23 mouse cellular contexts compared by ENCODE assay signal in the genomic region with DNA sequence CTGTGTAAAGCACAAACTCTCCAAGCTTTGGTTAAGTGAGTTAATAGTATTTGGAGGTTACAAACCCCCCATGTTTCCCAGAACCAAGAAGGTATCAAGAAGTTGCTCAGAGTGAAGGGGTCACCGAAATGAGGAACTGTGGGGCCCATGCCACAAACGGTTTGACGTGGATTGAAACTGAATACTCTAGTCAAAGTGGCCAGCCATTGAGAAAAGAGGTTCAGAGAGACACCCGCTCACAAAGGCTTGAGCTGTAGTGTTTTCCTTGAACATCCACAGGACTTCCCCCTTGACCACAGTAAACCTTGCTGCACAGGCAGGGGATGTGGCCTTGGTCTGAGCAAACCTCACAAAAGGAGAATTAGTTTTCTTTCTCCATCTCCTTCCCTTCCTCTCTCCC. TPM values are rescaled to one million over a fixed set of nuclear protein-coding genes. Genes with fewer than 3 reads are reported as not detected.
DNase-seq lines count a peak whose midpoint lies in the region; ATAC-seq and TF ChIP-seq lines count a peak whose summit lies in the region.
"Had no signal": no experiment of that assay in that cellular context is flagged by ENCODE, and none has a peak within 500 bp of the region (broad histone marks: within the 10 kb centered on the region; RNA-seq: fewer than 3 reads in every experiment).

No protein-coding gene starts in this region.

- TF ChIP-seq CTCF in CH12.LX (conservative IDR thresholded peaks at IDR 0.05 in 1 of 2, IDR thresholded peaks at IDR 0.05 in 1 of 2; ENCODE audit: low read depth in 2 of 2, low read length in 2 of 2) = no peak

- no peak overlapping the region for H3K9ac ChIP-seq in CH12.LX (ENCODE audit: insufficient read depth, low read depth)
- no peak overlapping the region for H3K9ac ChIP-seq in forebrain, embryonic 11.5 days (ENCODE audit: low read length)
- H3K9ac ChIP-seq: embryonic facial prominence, embryonic 12.5 days; forebrain, embryonic 12.5 days had no signal

- peak; percentile 94 for ATAC-seq in granulocyte monocyte progenitor cell, adult 5-6 weeks (replicated peaks; ENCODE audit: poor library complexity, severe bottlenecking)
- peak; percentile 47 for ATAC-seq in megakaryocyte, adult 5-6 weeks (ENCODE audit: poor library complexity, severe bottlenecking)
- ATAC-seq in forebrain, embryonic 11.5 days (replicated peaks; ENCODE audit: low FRiP score) = no peak
- ATAC-seq: CD4-positive, CD25-positive, alpha-beta regulatory T cell, adult 4 months; forebrain, embryonic 14.5 days; forebrain, embryonic 16.5 days had no signal

- no peaks in the 10 kb centered on the region for H3K9me3 ChIP-seq in CH12.LX (replicated peaks; ENCODE audit: low read length)
- H3K9me3 ChIP-seq in forebrain, embryonic 11.5 days (ENCODE audit: control insufficient read depth, low read length) = no peaks in the 10 kb centered on the region
- H3K9me3 ChIP-seq: embryonic facial prominence, embryonic 10.5 days; embryonic facial prominence, embryonic 12.5 days; forebrain, embryonic 12.5 days had no signal

- WGBS in forebrain, embryonic 11.5 days = 91% methylated on average over 4 of the region's 4 CpGs

- H3K27me3 ChIP-seq in CH12.LX (replicated peaks) = no peaks in the 10 kb centered on the region
- no peaks in the 10 kb centered on the region for H3K27me3 ChIP-seq in forebrain, embryonic 11.5 days (ENCODE audit: control insufficient read depth, insufficient read depth, low read length)
- H3K27me3 ChIP-seq: embryonic facial prominence, embryonic 12.5 days; forebrain, embryonic 12.5 days had no signal

- no peak for TF ChIP-seq RAD21 in CH12.LX (IDR thresholded peaks at IDR 0.05; ENCODE audit: low read depth, low read length)

- dilution Hi-C loops in CH12.LX (cut with MboI; ENCODE audit: extremely low pct_ligation_motif_present, extremely low pct_unique_long_range_greater_than_20kb, low sequenced_read_pairs) = no loop called here

- peaks cover 0 to 17% of the 10 kb centered on the region in 2 experiments for H3K36me3 ChIP-seq in CH12.LX (replicated peaks in 1 of 2; ENCODE audit: control insufficient read depth in 1 of 2, insufficient read depth in 1 of 2, low read length in 1 of 2)
- H3K36me3 ChIP-seq in forebrain, embryonic 11.5 days (ENCODE audit: control insufficient read depth, insufficient read depth, low read length) = no peaks in the 10 kb centered on the region
- H3K36me3 ChIP-seq: embryonic facial prominence, embryonic 12.5 days had no signal

- 0 out of 2 replicates have a peak overlapping the region, but pooled peaks have one; percentile 1 for H3K4me2 ChIP-seq in CH12.LX (ENCODE audit: insufficient read depth, low read depth, poor library complexity, severe bottlenecking)
- H3K4me2 ChIP-seq in forebrain, embryonic 11.5 days (ENCODE audit: low read depth, low read length, severe bottlenecking) = no peak overlapping the region
- H3K4me2 ChIP-seq: embryonic facial prominence, embryonic 12.5 days; forebrain, embryonic 12.5 days had no signal

- DNase-seq in CH12.LX (ENCODE audit: extremely low read depth) = peak; percentile 63
- no peak for DNase-seq in thymus, postnatal 10 days (ENCODE audit: low spot score in 2 of 2)
- DNase-seq in forebrain, embryonic 11.5 days (ENCODE audit: low spot score) = no peak
- DNase-seq in testis, postnatal 14 days (ENCODE audit: low spot score) = no peak
- DNase-seq in urinary bladder, postnatal 36 days (ENCODE audit: low spot score in 2 of 2) = no peak
- DNase-seq: adrenal gland, adult 2 months; adrenal gland, postnatal 10 days; adrenal gland, postnatal 25 days; B cell, adult 2 months; cerebellum, adult 11 months; cerebellum, adult 18-20 months; cerebellum, adult 8-10 months; cerebellum, adult 9-11 months; cerebellum, postnatal 14 days; cerebellum, postnatal 36 days had no signal

- peaks cover 17 to 28% of the 10 kb centered on the region in 2 experiments for H3K4me1 ChIP-seq in CH12.LX (ENCODE audit: control insufficient read depth in 1 of 2, insufficient read depth in 2 of 2)
- no peaks in the 10 kb centered on the region for H3K4me1 ChIP-seq in forebrain, embryonic 11.5 days (replicated peaks; ENCODE audit: control insufficient read depth, insufficient read depth, low read length)
- H3K4me1 ChIP-seq: embryonic facial prominence, embryonic 10.5 days; embryonic facial prominence, embryonic 12.5 days; forebrain, embryonic 12.5 days had no signal

- H3K79me2 ChIP-seq in CH12.LX (replicated peaks; ENCODE audit: control insufficient read depth, extremely low read depth, insufficient read depth, poor library complexity, severe bottlenecking) = no peaks in the 10 kb centered on the region

- TF ChIP-seq POLR2A in CH12.LX (IDR thresholded peaks at IDR 0.05; ENCODE audit: low read depth, low read length) = no peak

- TF ChIP-seq EP300 in CH12.LX (IDR thresholded peaks at IDR 0.05; ENCODE audit: low read length) = peak; percentile 69

- in situ Hi-C loops in CH12.LX (cut with MboI; ENCODE audit: low pct_ligation_motif_present, low pct_unique_long_range_greater_than_20kb, low sequenced_read_pairs) = no loop called here

- no peak overlapping the region for H3K4me3 ChIP-seq in CH12.LX (replicated peaks in 1 of 3; ENCODE audit: low read depth in 2 of 3, low read length in 2 of 3, poor library complexity in 1 of 3)
- no peak overlapping the region for H3K4me3 ChIP-seq in forebrain, embryonic 11.5 days (ENCODE audit: low read depth, low read length)
- H3K4me3 ChIP-seq: embryonic facial prominence, embryonic 10.5 days; embryonic facial prominence, embryonic 12.5 days; forebrain, embryonic 12.5 days had no signal

- H3K27ac ChIP-seq in CH12.LX (ENCODE audit: insufficient read depth, low read depth) = peak overlapping the region; percentile 25; the same call in 1 of the 2 replicates
- H3K27ac ChIP-seq in forebrain, embryonic 11.5 days (ENCODE audit: low read depth, low read length) = no peak overlapping the region
- H3K27ac ChIP-seq: embryonic facial prominence, embryonic 10.5 days; embryonic facial prominence, embryonic 12.5 days; forebrain, embryonic 12.5 days had no signal

TF ChIP-seq in CH12.LX, 34 proteins besides CTCF, POLR2A, EP300 and RAD21 (continues in another document):
- TF ChIP-seq MYC (IDR thresholded peaks at IDR 0.05; ENCODE audit: low read depth, low read length) (no peak), HCFC1 (IDR thresholded peaks at IDR 0.05; ENCODE audit: low read depth, low read length) (no peak), ZKSCAN1 (IDR thresholded peaks at IDR 0.05; ENCODE audit: borderline replicate concordance, low read depth, low read length) (no peak), NELFE (IDR thresholded peaks at IDR 0.05; ENCODE audit: low read depth, low read length) (no peak), POLR2AphosphoS2 (IDR thresholded peaks at IDR 0.05; ENCODE audit: low read depth, low read length) (no peak), CHD2 (IDR thresholded peaks at IDR 0.05; ENCODE audit: low read length) (peak; percentile 57; the same call in 1 of the 2 replicates), ZNF384 (IDR thresholded peaks at IDR 0.05; ENCODE audit: low read depth, low read length) (no peak), TBP (conservative IDR thresholded peaks at IDR 0.05; ENCODE audit: low read depth, low read length) (no peak), JUND (conservative IDR thresholded peaks at IDR 0.05; ENCODE audit: low read depth, low read length) (no peak), E2F4 (IDR thresholded peaks at IDR 0.05; ENCODE audit: insufficient replicate concordance, low read depth, low read length) (no peak), MEF2A (IDR thresholded peaks at IDR 0.05; ENCODE audit: borderline replicate concordance, low read depth, low read length) (peak; percentile 33; the same call in 1 of the 2 replicates), ELF1 (IDR thresholded peaks at IDR 0.05; ENCODE audit: low read depth, low read length) (no peak), PAX5 (IDR thresholded peaks at IDR 0.05; ENCODE audit: low read length) (no peak), USF1 (IDR thresholded peaks at IDR 0.05; ENCODE audit: low read depth, low read length) (no peak), CHD1 (IDR thresholded peaks at IDR 0.05; ENCODE audit: low read depth, low read length) (no peak), UBTF (IDR thresholded peaks at IDR 0.05; ENCODE audit: low read depth, low read length) (no peak), ETS1 (conservative IDR thresholded peaks at IDR 0.05; ENCODE audit: low read depth, low read length) (peak; percentile 58), SIN3A (IDR thresholded peaks at IDR 0.05; ENCODE audit: low read length) (no peak), ZC3H11A (IDR thresholded peaks at IDR 0.05; ENCODE audit: low read depth, low read length) (no peak), MAZ (IDR thresholded peaks at IDR 0.05; ENCODE audit: low read depth, low read length) (no peak), KAT2A (IDR thresholded peaks at IDR 0.05; ENCODE audit: insufficient replicate concordance, low read length) (no peak), BHLHE40 (IDR thresholded peaks at IDR 0.05; ENCODE audit: low read depth, low read length) (no peak; the same call in 1 of the 2 replicates), MXI1 (IDR thresholded peaks at IDR 0.05; ENCODE audit: low read depth, low read length) (no peak), JUN (IDR thresholded peaks at IDR 0.05; ENCODE audit: insufficient read depth, low read depth, low read length) (no peak), USF2 (conservative IDR thresholded peaks at IDR 0.05; ENCODE audit: low read depth, low read length) (no peak), MAFK (IDR thresholded peaks at IDR 0.05; ENCODE audit: insufficient replicate concordance, low read length) (no peak), ZMIZ1 (IDR thresholded peaks at IDR 0.05; ENCODE audit: low read depth, low read length) (no peak), RCOR1 (conservative IDR thresholded peaks at IDR 0.05; ENCODE audit: low read depth, low read length) (no peak), GABPA (IDR thresholded peaks at IDR 0.05; ENCODE audit: insufficient replicate concordance, low read depth, low read length) (no peak), MAX (IDR thresholded peaks at IDR 0.05; ENCODE audit: low read length) (no peak), NRF1 (IDR thresholded peaks at IDR 0.05; ENCODE audit: low read depth, low read length) (no peak), SMC3 (IDR thresholded peaks at IDR 0.05; ENCODE audit: low read depth, low read length) (no peak)

RNA-seq across cellular contexts. Expression of gene Pde4d, which starts 45.4 kb away (rescaled TPM):
- total RNA-seq in CH12.LX (2012; rRNA removed) (0.17 TPM in 1 of 2 replicates, not detected in the other), CH12.LX (2014; rRNA removed) (not detected in 2 replicates)
- polyA plus RNA-seq in CH12.LX (2012; ENCODE audit: insufficient read length, low read depth) = not detected in 2 replicates
- 49.8 and 63.2 TPM in 2 replicates for total RNA-seq in granulocyte monocyte progenitor cell, adult 5-6 weeks (2014; fragmentation: Nextera tagmentation)
- total RNA-seq in granulocyte monocyte progenitor cell, adult 5-6 weeks (2017) = 33.5 and 38.3 TPM in 2 replicates
- total RNA-seq in megakaryocyte, adult 5-6 weeks (2015) = 5.2 and 5.3 TPM in 2 replicates
- total RNA-seq in megakaryocyte, adult 5-6 weeks (2017) = 4.4 and 7.3 TPM in 2 replicates
- 10.5 and 11.9 TPM in 2 replicates for polyA plus RNA-seq in forebrain, embryonic 11.5 days (2014; fragmentation: Nextera tagmentation; extraction: Ambion mirVana)

Comparison
In these comparisons a context has a peak if more than half of its experiments do, and no peak if none do; other contexts are left out.
1. RNA of gene Pde4d, which starts 45.4 kb away (total RNA-seq): 33.5 to 63.2 TPM in granulocyte monocyte progenitor cell, adult 5-6 weeks; 4.4 to 7.3 TPM in megakaryocyte, adult 5-6 weeks and 0.17 TPM in CH12.LX; every median in the first group is over 4 times any median in the second.